Mouse (Mus musculus): ENCODE results near the gene Rfx5. TPM values are rescaled to one million over a fixed set of nuclear protein-coding genes. Genes with fewer than 3 reads are reported as not detected.

Rfx5 gene
- polyA plus RNA-seq, 1 experiment from 2014 or later = 7.4 TPM

DNA sequence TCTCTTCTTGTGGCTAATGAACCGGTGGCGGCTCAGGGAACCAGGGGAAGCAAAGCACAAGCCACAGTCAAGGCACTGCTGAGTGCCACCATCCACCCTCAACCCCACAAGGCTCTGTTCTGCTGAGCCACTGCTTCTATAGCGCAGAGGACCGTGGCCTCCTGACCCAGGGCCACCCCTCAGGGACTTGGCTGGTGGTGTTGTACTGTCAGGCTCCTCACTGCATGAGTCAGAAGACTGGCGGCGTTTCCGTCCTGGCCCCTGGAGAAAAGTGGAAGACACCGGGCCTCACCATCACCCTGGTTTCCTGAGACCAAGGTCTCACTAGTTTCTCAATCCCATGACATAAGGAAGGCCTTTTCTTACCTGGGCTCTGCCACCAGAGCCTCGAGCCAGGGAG lies 53.8 kb downstream of the Rfx5 start:
- Histone ChIP-seq H3K4me1 (replicated peaks; ENCODE audit: control insufficient read depth, insufficient read depth, low read length) (no peaks in the 10 kb centered on the region; the same call in 1 of the 2 replicates), H3K27ac (no peak overlapping the region), H3K27me3 (ENCODE audit: control insufficient read depth, insufficient read depth, low read length) (no peaks in the 10 kb centered on the region), H3K4me3 (replicated peaks; ENCODE audit: low read length) (no peak overlapping the region), H3K4me2 (replicated peaks) (no peak overlapping the region), H3K9ac (no peak overlapping the region), H3K36me3 (replicated peaks; ENCODE audit: control insufficient read depth, insufficient read depth) (peaks cover 93% of the 10 kb centered on the region), H3K9me3 (ENCODE audit: control insufficient read depth, low read length) (no peaks in the 10 kb centered on the region)
- DNase-seq (ENCODE audit: low spot score) = no peak
- WGBS = 88% methylated on average over 9 of the region's 9 CpGs
- ATAC-seq (ENCODE audit: low FRiP score) = no peak

DNA sequence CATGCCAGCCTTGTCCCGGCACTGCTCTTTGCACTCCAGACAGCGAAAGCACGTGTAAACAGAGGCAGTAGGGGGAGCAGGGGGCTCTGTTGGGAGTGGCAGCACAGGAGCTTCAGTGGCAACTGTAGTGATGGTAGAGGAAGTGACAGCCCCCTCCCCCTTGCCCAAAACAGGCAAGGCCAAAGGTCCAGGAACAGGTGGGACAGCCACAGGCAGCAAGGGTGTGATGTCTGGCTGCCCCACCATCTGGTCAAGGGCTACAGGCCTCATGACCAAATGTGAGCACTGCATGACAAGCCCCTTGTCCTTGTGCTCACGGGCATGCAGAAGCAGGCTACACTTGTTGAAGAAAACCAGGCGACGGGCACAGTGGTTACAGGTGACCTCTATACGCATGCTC lies 56.5 kb downstream of the Rfx5 start:
- Histone ChIP-seq H3K4me1 (replicated peaks; ENCODE audit: control insufficient read depth, insufficient read depth, low read length) (peaks cover 14% of the 10 kb centered on the region), H3K36me3 (replicated peaks; ENCODE audit: control insufficient read depth, insufficient read depth) (peaks cover 66% of the 10 kb centered on the region)
- 90% methylated on average over 7 of the region's 7 CpGs for WGBS

More for the DNA sequence above, 56.5 kb downstream of the Rfx5 start:
- Histone ChIP-seq H3K9ac (no peak overlapping the region), H3K9me3 (ENCODE audit: control insufficient read depth, low read length) (no peaks in the 10 kb centered on the region), H3K4me3 (replicated peaks; ENCODE audit: low read length) (no peak overlapping the region), H3K4me2 (replicated peaks) (no peak overlapping the region), H3K27me3 (ENCODE audit: control insufficient read depth, insufficient read depth, low read length) (no peaks in the 10 kb centered on the region), H3K27ac (no peak overlapping the region)
- DNase-seq (ENCODE audit: low spot score) (no peak), ATAC-seq (ENCODE audit: low FRiP score) (no peak)

Small RNA genes lying within 50 kb of the gene (microRNA-seq; reads per million reads assigned to microRNA genes)
- 1.1 reads per million for gene Mir7013

Other genes starting within 250 kb of the Rfx5 start
- 8.8 and 9.8 TPM in 2 replicates for gene Cgn, start 167.6 kb upstream of the Rfx5 start, polyA plus RNA-seq (2014; fragmentation: Nextera tagmentation; extraction: Ambion mirVana)
- gene Pogz, start 116.5 kb upstream of the Rfx5 start, polyA plus RNA-seq (2014; fragmentation: Nextera tagmentation; extraction: Ambion mirVana) = 23.8 and 24.1 TPM in 2 replicates
- 380 and 393 TPM in 2 replicates for gene Psmb4, start 67.1 kb upstream of the Rfx5 start, polyA plus RNA-seq (2014; fragmentation: Nextera tagmentation; extraction: Ambion mirVana)
- gene Selenbp1, start 21.0 kb upstream of the Rfx5 start, polyA plus RNA-seq (2014; fragmentation: Nextera tagmentation; extraction: Ambion mirVana) = 9.9 and 12.9 TPM in 2 replicates
- gene Pi4kb, start 20.7 kb downstream of the Rfx5 start, polyA plus RNA-seq (2014; fragmentation: Nextera tagmentation; extraction: Ambion mirVana) = 25.0 and 28.4 TPM in 2 replicates
- gene Zfp687, start 61.4 kb downstream of the Rfx5 start, polyA plus RNA-seq (2014; fragmentation: Nextera tagmentation; extraction: Ambion mirVana) = 19.6 and 21.2 TPM in 2 replicates
- 238 and 248 TPM in 2 replicates for gene Psmd4, start 88.5 kb downstream of the Rfx5 start, polyA plus RNA-seq (2014; fragmentation: Nextera tagmentation; extraction: Ambion mirVana)
- 9.9 and 12.7 TPM in 2 replicates for gene Pip5k1a, start 152.9 kb downstream of the Rfx5 start, polyA plus RNA-seq (2014; fragmentation: Nextera tagmentation; extraction: Ambion mirVana)
- 148 and 150 TPM in 2 replicates for gene Vps72, start 156.9 kb downstream of the Rfx5 start, polyA plus RNA-seq (2014; fragmentation: Nextera tagmentation; extraction: Ambion mirVana)
- gene Tmod4, start 170.4 kb downstream of the Rfx5 start, polyA plus RNA-seq (2014; fragmentation: Nextera tagmentation; extraction: Ambion mirVana) = 0.61 and 1.7 TPM in 2 replicates
- 71.4 and 82.4 TPM in 2 replicates for gene Scnm1, start 179.9 kb downstream of the Rfx5 start, polyA plus RNA-seq (2014; fragmentation: Nextera tagmentation; extraction: Ambion mirVana)
- gene Lysmd1, start 180.0 kb downstream of the Rfx5 start, polyA plus RNA-seq (2014; fragmentation: Nextera tagmentation; extraction: Ambion mirVana) = 34.0 and 35.7 TPM in 2 replicates
- 2.3 and 2.7 TPM in 2 replicates for gene Tnfaip8l2, start 188.3 kb downstream of the Rfx5 start, polyA plus RNA-seq (2014; fragmentation: Nextera tagmentation; extraction: Ambion mirVana)
- gene Sema6c, start 206.4 kb downstream of the Rfx5 start, polyA plus RNA-seq (2014; fragmentation: Nextera tagmentation; extraction: Ambion mirVana) = 35.8 and 36.5 TPM in 2 replicates